Mouse (Mus musculus) 3134 (cell line): Measurements from ENCODE around the gene Ston2.
"Not testable (repeated sequence)": the region's sequence is repeated elsewhere in the genome, so short reads cannot be mapped to it uniquely, and the experiment has no call there.

Experiments used
- DNase-seq: peaks from one replicate; pipeline ENCODE4 v3.0.0-alpha.2; 2011; ENCODE audit warnings: low spot score; ENCODE audit not compliant: insufficient read length; ENCODE audit errors: extremely low read depth

Ston2 gene

DNA sequence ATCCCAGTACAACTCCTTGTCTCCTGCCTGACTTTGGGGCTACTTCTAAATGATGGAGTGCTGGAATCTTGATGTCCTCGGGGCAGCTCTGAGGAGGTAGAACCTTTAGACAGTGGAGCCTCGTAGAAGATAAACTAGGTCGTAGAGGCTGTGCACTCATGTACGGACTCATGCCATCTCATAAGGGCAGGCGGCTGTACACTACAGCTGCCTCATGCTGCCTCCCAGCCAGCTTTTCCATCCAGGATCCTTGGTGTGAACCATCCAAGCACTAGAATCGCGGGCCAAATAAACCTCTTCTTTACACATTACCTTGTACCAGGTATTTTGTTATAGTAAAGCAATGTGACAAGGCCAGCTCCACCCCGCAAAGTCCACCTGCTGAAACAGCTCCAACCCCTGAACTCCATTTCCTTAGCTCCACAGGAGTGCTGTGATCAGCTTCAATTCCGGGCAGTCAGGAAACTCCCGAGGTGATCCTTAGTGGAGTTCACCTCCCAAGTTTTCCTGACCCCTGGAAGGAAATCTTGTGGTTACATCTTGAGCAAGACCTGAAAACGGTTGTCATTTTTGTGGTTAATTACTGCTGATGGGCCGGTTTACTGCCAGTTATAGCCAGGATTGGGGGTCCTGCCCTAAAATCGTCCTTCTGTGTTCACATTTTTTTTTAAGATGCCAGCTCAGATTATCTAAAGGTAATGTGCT lies 36.1 kb downstream of the Ston2 start:
- no peak for DNase-seq

DNA sequence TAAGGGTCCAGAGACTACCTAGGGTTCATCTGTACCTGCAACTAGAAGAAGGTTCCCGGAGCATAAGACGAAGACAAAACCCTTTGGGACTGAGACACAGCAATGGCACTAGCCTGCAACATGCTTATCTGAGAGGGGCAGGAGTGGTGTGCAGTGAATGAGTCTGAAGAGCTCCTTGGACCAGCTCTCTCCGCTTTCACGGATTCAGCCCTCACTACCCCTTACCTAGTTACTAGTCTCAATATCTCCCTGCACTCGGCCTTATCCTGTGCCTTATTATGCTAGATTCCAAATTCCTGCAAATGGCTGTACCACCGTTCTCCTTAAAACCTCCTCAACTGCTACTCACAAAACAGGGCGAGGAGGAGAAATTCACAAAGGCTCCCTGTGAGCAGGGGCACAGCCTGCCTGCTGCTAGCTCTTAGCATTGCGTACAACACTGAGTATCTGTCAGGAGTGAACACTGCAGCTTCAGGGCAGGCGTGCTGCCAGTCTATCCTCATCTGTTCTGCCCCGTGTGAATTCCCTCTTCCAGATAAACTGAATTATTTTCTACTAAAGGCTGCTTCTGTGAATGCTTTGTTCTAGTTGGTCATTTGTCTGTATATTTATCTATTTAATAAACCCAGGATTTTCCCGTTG lies 38.5 kb downstream of the Ston2 start:
- DNase-seq: no peak

DNA sequence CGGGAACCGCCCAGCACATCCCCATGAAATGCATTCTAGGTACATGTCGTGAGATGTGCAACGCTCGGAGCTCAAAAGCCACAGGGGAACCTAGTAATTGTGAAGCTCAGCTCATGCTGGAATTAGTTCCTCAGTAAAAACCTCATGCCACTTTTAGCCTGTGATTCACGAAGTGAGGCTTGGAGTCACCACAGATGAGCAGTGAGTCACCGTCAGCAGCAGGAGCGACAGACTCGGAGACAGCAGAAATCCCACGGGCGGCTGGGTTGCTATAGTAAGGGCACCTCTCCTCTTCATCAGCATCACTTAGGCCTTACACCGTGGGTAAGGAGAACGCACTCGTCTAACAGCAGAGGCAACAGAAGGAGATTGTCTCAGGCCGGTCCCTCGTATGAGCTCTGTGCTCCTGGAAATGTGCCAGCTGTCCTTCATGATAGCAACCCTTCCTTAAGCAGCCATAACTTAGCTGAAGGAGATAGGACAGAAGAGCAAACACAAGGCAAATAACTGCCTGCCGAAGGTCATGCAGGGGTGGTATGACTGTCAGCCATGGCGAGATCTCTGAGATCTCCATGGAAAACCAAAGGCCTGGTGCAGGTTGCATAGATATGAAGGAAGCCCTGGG lies 39.8 kb downstream of the Ston2 start:
- peak; percentile 74 for DNase-seq

DNA sequence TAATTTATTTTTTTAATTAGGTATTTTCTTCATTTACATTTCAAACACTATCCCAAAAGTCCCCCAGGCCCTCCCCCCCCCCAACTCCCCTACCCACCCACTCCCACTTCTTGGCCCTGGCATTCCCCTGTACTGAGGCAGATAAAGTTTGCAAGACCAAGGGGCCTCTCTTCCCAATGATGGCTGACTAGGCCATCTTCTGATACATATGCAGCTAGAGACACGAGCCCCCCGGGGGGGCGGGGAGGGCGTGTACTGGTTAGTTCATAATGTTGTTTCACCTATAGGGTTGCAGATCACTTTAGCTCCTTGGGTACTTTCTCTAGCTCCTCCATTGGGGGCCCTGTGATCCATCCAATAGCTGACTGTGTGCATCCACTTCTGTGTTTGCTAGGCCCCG lies 41.3 kb downstream of the Ston2 start:
- DNase-seq: not testable (repeated sequence)

DNA sequence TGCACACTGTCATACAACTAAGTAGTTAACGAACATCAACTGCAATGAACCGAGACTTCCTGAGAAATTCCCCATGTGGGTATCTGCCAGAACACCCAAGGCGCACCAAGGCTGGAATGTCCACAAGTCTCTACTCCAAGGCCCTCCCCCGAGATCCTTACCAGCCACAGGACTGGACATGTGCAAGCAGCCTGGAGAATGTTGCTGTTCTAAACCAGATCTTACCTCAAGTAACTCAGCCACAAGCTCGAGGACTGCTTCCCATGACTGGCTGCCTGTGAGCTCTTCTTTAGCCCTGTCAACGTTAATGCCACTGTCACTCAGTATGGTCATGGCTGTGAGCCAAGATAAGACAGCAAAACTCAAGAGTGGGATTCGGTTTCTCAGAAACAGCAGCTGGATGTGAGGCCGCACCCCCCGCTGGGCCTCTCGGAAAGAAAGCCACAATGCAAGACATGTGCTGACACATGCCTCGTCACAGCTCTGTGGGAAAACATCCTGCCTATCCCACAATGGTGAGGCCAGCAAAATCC lies 42.4 kb downstream of the Ston2 start:
- peak; percentile 74 for DNase-seq

DNA sequence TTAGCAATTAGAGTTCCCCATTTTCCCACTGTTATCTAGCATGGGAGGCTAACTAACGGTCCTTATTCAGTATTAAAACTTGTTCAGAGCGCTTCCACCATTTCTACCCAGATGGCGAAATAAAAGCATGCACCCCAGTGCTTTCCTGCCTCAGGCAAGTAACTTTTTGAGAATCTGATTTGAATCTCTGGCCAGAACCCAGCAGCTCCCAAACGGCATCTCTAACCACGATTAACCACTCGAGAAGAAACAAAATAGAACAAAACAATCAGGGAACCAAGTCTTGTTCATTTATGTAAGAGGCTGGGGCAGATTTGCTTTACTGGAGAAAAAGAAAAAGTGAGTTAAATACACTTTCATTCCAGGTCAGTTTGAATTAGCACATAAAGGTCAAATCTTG lies 44.1 kb downstream of the Ston2 start:
- DNase-seq: no peak

DNA sequence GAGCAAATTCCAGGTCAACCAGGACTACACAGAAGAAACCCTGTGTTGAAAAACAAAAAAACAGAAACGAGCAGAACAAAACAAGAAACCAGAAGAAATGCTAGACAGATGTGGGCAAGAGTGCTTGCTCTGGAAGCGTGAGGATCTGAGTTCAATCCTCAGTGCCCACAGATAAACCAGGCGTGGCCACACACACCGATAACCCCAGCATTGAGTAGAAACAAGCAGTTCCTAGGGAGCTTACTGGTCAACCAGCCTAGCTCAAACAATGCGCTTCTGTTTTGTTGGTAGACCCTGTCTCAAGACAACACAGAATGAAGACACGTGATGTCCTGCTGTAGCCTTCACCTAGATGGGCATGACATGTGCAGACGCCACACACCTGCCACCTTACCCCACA lies 45.3 kb downstream of the Ston2 start:
- DNase-seq: no peak

DNA sequence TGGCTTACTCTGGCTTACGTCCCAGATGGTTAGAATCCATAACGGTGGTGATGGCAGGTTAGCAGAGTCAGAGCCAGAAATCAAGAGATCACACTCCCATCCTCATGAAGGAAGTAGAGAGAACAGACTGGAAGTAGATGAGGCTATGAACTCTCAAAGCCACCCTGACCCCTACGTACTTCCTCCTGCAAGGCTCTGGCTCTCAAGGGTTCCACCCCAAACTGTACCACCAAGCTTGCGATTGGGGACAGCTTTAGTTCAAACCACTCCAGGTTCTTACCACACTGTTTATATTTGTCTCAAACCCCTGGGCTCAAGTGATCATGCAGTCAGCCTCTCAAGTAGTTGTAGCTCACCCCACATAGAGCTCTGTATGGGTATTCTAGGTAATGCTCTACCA lies 49.8 kb downstream of the Ston2 start:
- DNase-seq: no peak

DNA sequence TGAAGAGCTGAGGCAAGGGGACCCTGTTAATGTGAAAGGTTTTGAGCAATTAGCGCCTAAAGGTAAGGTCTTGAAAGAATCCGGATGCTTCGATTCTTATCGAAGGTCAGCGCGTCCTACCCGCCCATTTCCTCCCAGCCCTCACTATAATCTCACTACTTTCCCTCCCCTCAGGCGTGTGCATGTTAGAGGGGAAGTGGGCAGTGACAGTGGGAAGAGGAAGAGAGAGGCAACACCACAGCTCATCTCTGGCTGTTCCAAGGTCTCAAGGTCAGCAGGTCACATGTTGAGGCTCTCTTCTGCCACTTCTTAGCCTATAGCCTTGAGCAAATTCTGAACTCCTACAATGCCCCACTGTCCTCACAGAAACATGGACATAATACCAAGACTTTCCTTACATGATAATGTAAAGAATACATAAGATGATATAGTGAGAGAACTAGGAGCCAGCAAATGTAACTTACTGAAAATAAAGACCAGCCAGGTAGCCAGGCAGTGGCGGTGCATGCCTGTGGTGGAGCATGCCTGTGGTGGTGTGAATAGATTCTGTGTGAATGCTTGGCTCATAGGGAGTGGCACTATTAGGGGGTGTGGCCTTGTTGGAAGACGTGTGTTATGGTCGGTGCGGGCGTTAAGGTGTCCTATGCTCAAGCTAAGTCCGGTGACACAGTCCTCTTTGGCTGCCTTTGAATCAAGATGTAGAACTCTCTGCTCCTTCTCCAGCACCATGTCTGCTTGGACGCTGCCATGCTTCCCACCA lies 51.8 kb downstream of the Ston2 start:
- DNase-seq: no peak

DNA sequence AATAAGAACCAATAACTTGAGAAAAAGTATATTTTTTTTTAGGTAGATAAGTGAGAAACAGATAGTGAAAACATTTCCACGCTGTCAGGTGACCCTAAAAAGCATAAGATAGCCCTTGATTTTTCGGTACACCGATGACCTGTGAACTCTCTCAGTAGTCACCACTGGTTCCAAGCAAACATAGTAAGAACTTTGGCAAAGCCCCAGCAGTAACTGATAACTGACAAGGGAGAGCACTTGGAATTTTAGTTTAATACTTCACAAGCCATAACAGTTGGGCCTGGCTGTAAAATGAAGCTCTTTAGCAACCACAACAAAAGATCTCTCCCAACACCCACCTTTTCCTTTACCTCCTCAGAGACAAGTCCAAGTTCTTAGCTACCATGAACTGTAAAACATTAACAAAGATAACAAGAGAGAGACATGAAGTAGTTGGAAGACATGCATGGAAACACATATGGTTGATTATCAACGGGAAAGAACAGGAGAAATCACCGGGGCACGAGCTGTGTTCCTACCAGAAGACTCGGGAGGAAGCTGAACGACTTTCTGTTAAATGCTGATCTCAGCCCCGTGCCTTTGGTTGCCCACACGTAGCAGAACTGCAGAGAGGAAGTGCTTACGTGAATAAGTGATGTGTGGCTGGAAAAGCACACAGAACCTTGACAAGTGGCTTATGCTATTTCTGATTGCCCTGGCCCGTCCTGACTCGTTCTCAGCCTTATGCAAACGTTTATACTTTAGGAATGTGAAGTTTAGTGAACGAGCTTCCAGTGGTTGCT lies 53.8 kb downstream of the Ston2 start:
- DNase-seq: no peak

DNA sequence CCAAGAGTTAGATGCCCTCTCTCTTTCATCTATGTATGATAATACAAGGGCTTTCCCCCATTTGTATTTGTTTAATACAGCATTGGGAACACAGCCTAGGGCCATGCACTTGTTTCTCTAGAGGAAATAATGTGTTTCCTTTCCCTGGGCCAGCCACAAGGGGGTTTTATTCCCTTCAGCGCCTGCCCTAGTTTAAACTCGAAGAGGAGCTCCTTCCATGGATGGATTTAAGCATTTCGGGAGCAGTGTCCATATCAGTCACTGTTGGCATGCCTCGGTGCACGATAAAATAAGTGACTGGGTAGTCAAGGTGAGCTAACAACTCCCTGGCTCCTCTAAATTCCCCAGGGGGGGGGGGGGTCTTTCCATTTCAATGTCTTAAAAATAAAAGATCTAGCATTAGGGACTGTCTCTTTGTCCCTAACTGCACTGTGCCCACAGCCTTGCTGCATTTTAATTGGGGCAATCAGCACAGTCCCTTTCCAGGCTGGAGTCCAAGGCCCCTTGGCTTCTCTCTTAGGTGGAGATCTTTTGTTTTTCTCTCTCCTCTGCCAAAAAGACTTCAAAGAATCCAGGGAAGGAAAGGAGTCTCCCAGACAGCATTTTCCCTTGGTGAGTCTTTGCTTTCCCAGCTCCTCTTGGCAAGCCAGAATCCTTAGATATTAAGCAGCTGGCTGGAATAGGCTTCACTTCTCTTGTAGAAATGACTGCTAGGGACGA lies 55.3 kb downstream of the Ston2 start:
- DNase-seq: no peak

DNA sequence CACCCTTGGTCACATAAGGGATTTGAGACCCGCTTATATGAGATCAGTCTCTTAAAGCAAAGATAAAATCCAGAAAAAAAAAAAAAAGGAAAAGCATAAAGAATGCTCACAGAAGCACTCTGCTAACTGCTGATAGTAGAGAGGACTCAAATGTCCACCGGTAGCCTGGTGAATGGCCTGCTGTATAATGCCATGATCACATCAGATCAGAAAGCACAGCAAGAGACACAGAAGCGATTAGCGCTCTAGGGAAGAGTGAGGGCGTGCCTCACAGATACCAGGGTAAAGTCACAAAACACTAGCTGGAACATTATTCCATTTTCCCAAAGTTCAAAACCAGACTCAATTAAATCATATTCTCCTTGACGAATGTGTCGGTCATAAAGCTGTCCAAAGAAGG lies 62.0 kb downstream of the Ston2 start:
- DNase-seq: no peak

DNA sequence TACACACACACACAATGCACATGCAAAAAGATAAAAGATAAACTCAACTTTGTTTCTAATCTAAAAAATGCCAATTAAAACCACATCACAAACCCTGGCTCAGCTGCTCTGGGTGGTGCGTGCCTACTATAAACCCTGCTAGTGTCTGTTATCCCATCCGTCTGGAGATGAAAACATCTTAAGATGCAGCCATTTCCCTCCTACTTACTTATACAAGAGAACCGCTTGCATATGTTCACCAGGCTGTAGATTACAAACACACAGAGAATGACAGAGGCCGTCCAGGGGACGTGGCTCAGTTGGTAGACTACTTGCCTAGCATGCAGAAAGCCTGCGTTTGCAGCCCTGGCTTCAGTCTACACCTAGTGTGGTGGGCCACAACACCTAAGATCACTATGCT lies 64.3 kb downstream of the Ston2 start:
- DNase-seq: no peak

DNA sequence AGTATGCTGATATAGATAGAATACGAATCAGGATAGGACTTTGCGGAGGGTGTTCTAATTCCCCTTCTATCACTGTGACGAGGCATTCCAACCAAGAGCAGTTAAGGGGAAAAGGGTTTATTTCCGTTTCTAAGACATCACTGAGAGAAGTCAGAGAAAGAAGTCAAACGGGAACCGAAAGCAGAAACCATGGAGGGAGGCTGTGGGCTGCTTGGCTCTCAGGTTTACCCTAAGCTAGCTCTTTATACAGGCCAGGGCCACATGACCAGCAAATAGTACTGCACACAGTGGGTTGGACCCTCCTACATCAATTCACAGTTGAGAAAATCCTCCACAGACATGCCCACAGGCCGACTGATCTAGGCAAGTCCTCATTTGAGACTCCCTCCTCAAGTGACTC lies 69.1 kb downstream of the Ston2 start:
- DNase-seq: no peak

DNA sequence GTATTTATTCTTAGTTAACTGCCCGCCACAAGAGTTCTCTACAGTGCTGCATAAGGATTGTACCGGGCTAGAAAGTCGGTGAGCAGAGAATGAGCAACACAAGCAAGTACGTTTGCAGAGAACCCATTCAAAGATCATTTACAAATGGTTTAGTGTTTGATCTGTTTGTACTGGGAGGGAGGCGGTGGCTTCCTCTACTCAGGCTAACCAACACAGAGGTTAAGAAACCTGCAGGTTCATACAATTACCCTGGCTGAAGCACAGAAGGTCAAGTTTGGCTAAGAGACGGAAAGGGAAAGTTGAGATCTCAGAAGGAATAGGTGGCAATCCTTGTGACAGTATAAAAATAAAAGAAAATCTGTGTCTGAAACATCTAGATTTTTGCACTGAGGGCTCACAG lies 72.5 kb downstream of the Ston2 start:
- DNase-seq: no peak

DNA sequence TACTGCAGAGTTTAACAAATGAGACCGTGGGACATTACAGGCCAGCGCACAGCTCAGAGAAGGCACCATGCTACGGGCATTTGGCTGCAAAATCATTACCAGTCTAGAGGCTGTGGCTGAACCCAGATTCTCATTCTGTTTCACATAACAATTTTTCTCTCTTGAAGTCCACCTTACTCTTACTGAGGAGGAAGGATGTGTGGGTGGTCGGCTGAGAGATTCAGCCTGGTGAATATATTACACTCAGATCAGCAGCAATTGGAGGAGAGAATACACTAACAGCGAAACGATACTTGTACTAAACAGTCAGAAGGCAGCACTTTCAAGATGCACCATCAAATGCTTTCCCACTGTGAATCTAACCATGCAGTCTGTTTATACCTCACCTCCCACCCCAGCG lies 74.8 kb downstream of the Ston2 start:
- no peak for DNase-seq

DNA sequence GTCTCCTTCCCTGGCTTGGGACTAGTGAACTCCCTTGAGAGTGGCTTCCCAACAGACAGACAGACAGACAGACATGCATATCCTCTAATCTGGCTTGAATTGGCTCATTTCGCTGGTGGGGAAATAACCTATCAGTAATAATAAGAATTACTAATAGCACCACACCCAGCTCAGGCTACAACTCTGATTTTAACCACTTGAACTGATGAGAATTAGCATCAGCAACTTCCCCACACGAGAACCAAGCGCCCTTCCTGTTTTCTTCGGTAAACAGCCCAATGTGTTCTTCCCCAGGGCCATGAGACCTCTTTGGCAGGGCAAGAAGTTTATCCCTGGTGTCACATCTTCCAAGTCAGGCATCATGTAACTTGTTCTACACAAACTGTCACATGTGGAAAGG lies 76.5 kb downstream of the Ston2 start:
- no peak for DNase-seq

DNA sequence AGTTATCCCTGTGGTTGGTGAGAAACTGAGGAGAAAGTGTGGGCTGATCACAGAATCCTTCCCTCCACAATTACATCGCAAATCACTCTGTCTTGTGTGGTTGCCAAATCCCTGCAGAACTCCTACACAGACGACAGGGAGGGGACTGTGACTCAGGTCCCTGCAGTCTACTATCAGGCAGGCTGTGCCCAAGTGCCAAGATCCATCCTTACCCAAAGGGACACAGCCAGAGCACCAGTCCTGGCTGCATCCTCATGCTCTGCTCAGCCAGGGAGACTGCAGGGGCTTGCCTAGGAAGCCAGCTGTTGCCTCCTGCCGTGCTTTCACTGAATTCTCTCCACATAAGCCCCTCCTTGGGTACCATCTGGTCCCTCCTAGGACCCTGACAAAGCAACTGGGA lies 77.3 kb downstream of the Ston2 start:
- no peak for DNase-seq

DNA sequence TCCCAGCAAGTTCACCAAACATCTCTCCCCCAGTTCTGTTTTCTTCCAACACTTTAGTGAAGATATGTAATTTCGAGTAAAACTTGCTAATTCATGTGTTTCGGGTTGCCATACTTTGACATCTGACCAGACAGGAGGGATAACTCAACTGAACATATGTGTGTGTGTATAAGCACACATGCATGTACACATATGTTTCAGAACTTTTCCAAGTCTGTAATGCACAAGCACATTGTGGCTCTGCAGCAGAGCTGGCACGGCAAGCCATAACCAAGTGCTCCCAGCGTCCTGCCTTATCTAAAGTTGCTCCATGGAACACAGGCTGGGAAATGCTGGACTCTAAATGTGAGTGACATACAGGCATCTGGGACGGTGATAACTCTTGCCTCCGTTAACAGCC lies 78.6 kb downstream of the Ston2 start:
- no peak for DNase-seq

DNA sequence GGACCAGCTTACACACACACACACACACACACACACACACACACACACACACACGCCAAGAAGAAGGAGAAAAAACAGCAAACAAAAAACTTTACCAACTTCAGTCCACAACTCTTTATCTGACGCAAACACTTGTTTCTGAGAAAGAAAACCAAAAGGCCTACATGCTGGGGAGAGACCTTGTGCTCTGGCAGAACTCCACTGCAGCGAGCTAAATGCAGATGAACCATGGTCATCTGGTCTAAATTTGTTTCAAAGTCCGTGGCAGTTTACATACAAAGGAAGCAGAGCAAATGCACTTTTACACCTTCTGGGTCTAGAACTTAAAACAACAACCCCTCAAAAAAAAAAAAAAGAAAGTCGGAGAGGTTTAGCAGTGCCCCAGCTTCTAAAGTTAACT lies 79.0 kb downstream of the Ston2 start:
- DNase-seq: no peak
